Mouse (Mus musculus) testis, adult 2 months (tissue): Measurements from ENCODE around the gene Xrcc1. TPM values are rescaled to one million over a fixed set of nuclear protein-coding genes. Genes with fewer than 3 reads are reported as not detected.

ENCODE experiments used
- H3K27ac ChIP-seq: fragments of 200-500 bp; 2 replicates; pipeline ENCODE4 v1.5.1; 2012; ENCODE audit warnings: low read depth, low read length; ENCODE audit not compliant: control insufficient read depth, insufficient read depth
- H3K27me3 ChIP-seq: fragments of 200-500 bp; 2 replicates; pipeline ENCODE4 v1.6.1; 2012; ENCODE audit warnings: mild to moderate bottlenecking, low read length, moderate library complexity; ENCODE audit not compliant: control insufficient read depth, insufficient read depth
- H3K36me3 ChIP-seq: fragments of 200-500 bp; 2 replicates; pipeline ENCODE4 v1.6.1; 2012; ENCODE audit warnings: mild to moderate bottlenecking, low read length; ENCODE audit not compliant: control insufficient read depth, insufficient read depth
- H3K4me1 ChIP-seq: fragments of 200-500 bp; 2 replicates; pipeline ENCODE4 v1.6.1; 2012; ENCODE audit warnings: low read length; ENCODE audit not compliant: control insufficient read depth, insufficient read depth
- H3K4me3 ChIP-seq: fragments of 200-500 bp; 2 replicates; pipeline ENCODE4 v1.5.1; 2012; ENCODE audit warnings: low read depth, mild to moderate bottlenecking, low read length, moderate library complexity, mixed read lengths; ENCODE audit not compliant: control insufficient read depth
- CTCF ChIP-seq: fragments of 200-500 bp; IDR thresholded peaks from 2 replicates; pipeline ENCODE4 v1.5.1; 2012; ENCODE audit warnings: low read depth, mild to moderate bottlenecking, inconsistent platforms, low read length, moderate library complexity; ENCODE audit not compliant: control insufficient read depth, insufficient read depth, insufficient replicate concordance
- POLR2A ChIP-seq: fragments of 200-500 bp; IDR thresholded peaks from 2 replicates; pipeline ENCODE4 v1.6.1; 2012; ENCODE audit warnings: low read depth, mild to moderate bottlenecking, inconsistent platforms, low read length, moderate library complexity; ENCODE audit not compliant: control insufficient read depth
- polyA plus RNA-seq: library from polyadenylated mRNA; depleted of rRNA; stranded (reverse); fragments of >200 nt; gene quantifications from 2 replicates; pipeline ENCODE4 v1.2.3, GENCODE M21; 2012

Gene Xrcc1
- polyA plus RNA-seq, 1 experiment = 69.4 TPM

- Histone ChIP-seq H3K4me3 (peak overlapping the region; percentile 92), H3K27ac (peak overlapping the region; percentile 86), H3K36me3 (no peaks in the 10 kb centered on the region), H3K4me1 (peaks cover 28% of the 10 kb centered on the region), H3K27me3 (no peaks in the 10 kb centered on the region)
- no peak for TF ChIP-seq POLR2A
- no peak for TF ChIP-seq CTCF
Measured at GRCm38 (mm10) chr7:24529580-24529979, 16.5 kb upstream of the Xrcc1 start.

GRCm38 (mm10) chr7:24530062-24530931 is 15.8 kb upstream of the Xrcc1 start, which contains the start of gene Irgq:
Gene Irgq (plus strand): TSS chr7:24530689.
- H3K4me1 ChIP-seq = peaks cover 28% of the 10 kb centered on the region
- no peaks in the 10 kb centered on the region for H3K36me3 ChIP-seq
- peak within 1 kb of the TSS; percentile 92 for H3K4me3 ChIP-seq
- peak within 1 kb of the TSS; percentile 86 for H3K27ac ChIP-seq
- H3K27me3 ChIP-seq = no peaks in the 10 kb centered on the region
- TF ChIP-seq POLR2A (peak; percentile 39), CTCF (peak; percentile 3; the same call in 1 of the 2 replicates)

- H3K4me1 ChIP-seq = peaks cover 28% of the 10 kb centered on the region
- no peaks in the 10 kb centered on the region for H3K27me3 ChIP-seq
- H3K4me3 ChIP-seq = peak overlapping the region; percentile 92
- H3K36me3 ChIP-seq = no peaks in the 10 kb centered on the region
- H3K27ac ChIP-seq = peak overlapping the region; percentile 7
- no peak for TF ChIP-seq POLR2A
- peak; percentile 45; the same call in 1 of the 2 replicates for TF ChIP-seq CTCF
Measured at GRCm38 (mm10) chr7:24531211-24531971, 14.7 kb upstream of the Xrcc1 start.

GRCm38 (mm10) chr7:24533031-24533571 is 13.0 kb upstream of the Xrcc1 start:
- H3K4me3 ChIP-seq = no peak overlapping the region
- TF ChIP-seq POLR2A (no peak), CTCF (no peak)
- H3K4me1 ChIP-seq = peaks cover 28% of the 10 kb centered on the region
- H3K27me3 ChIP-seq = no peaks in the 10 kb centered on the region
- no peaks in the 10 kb centered on the region for H3K36me3 ChIP-seq
- H3K27ac ChIP-seq = no peak overlapping the region

GRCm38 (mm10) chr7:24533806-24534205 is 12.3 kb upstream of the Xrcc1 start:
- TF ChIP-seq POLR2A (no peak), CTCF (no peak)
- no peaks in the 10 kb centered on the region for H3K27me3 ChIP-seq
- no peak overlapping the region for H3K27ac ChIP-seq
- H3K36me3 ChIP-seq = no peaks in the 10 kb centered on the region
- peaks cover 28% of the 10 kb centered on the region for H3K4me1 ChIP-seq
- H3K4me3 ChIP-seq = no peak overlapping the region

GRCm38 (mm10) chr7:24534301-24534700 is 11.8 kb upstream of the Xrcc1 start:
- no peaks in the 10 kb centered on the region for H3K27me3 ChIP-seq
- no peak for TF ChIP-seq CTCF
- TF ChIP-seq POLR2A = no peak
- no peak overlapping the region for H3K27ac ChIP-seq
- H3K36me3 ChIP-seq = no peaks in the 10 kb centered on the region
- peaks cover 28% of the 10 kb centered on the region for H3K4me1 ChIP-seq
- no peak overlapping the region for H3K4me3 ChIP-seq

GRCm38 (mm10) chr7:24537081-24537480 is 9.0 kb upstream of the Xrcc1 start:
- peaks cover 3% of the 10 kb centered on the region; the same call in 1 of the 2 replicates for H3K4me1 ChIP-seq
- TF ChIP-seq POLR2A (no peak), CTCF (no peak)
- H3K36me3 ChIP-seq = no peaks in the 10 kb centered on the region
- H3K27me3 ChIP-seq = no peaks in the 10 kb centered on the region
- no peak overlapping the region for H3K4me3 ChIP-seq
- H3K27ac ChIP-seq = no peak overlapping the region
